Mouse (Mus musculus): ENCODE measurements around the gene Gm11127. TPM values are rescaled to one million over a fixed set of nuclear protein-coding genes. Genes with fewer than 3 reads are reported as not detected.
"Not testable (repeated sequence)": the region's sequence is repeated elsewhere in the genome, so short reads cannot be mapped to it uniquely, and the experiment has no call there.

The Gm11127 gene
- polyA plus RNA-seq, 1 experiment from 2014 or later, result not detected

- not testable (repeated sequence) for H3K9ac ChIP-seq (replicated peaks; ENCODE audit: low read depth, low read length); H3K4me2 ChIP-seq (replicated peaks; ENCODE audit: low read depth, low read length); H3K27ac ChIP-seq (ENCODE audit: low read length); H3K4me1 ChIP-seq (ENCODE audit: control insufficient read depth, insufficient read depth, low read length); H3K9me3 ChIP-seq (ENCODE audit: control insufficient read depth, low read depth, low read length); H3K36me3 ChIP-seq (ENCODE audit: control insufficient read depth, insufficient read depth, low read length); ATAC-seq (ENCODE audit: insufficient number of reproducible peaks, insufficient read depth, low FRiP score, low read depth); H3K4me3 ChIP-seq (ENCODE audit: low read depth, low read length); H3K27me3 ChIP-seq (ENCODE audit: control insufficient read depth, insufficient read depth, low read length)
- WGBS, result 82% methylated on average over 13 of the region's 13 CpGs
Observed at GRCm38 (mm10) chr17:36036126-36036525, 22.0 kb downstream of the Gm11127 start.

- not testable (repeated sequence) for H3K9ac ChIP-seq (replicated peaks; ENCODE audit: low read depth, low read length); ATAC-seq (ENCODE audit: insufficient number of reproducible peaks, insufficient read depth, low FRiP score, low read depth); H3K4me3 ChIP-seq (ENCODE audit: low read depth, low read length)
Observed at GRCm38 (mm10) chr17:36035010-36035638, 23.0 kb downstream of the Gm11127 start.

GRCm38 (mm10) chr17:36034524-36034923, 23.6 kb downstream of the Gm11127 start:
- not testable (repeated sequence) for H3K4me3 ChIP-seq (ENCODE audit: low read depth, low read length); H3K4me2 ChIP-seq (replicated peaks; ENCODE audit: low read depth, low read length); ATAC-seq (ENCODE audit: insufficient number of reproducible peaks, insufficient read depth, low FRiP score, low read depth); H3K36me3 ChIP-seq (ENCODE audit: control insufficient read depth, insufficient read depth, low read length); H3K9me3 ChIP-seq (ENCODE audit: control insufficient read depth, low read depth, low read length); H3K9ac ChIP-seq (replicated peaks; ENCODE audit: low read depth, low read length); H3K27me3 ChIP-seq (ENCODE audit: control insufficient read depth, insufficient read depth, low read length); H3K4me1 ChIP-seq (ENCODE audit: control insufficient read depth, insufficient read depth, low read length); H3K27ac ChIP-seq (ENCODE audit: low read length)
- 40% methylated on average over 3 of the region's 3 CpGs for WGBS

More at GRCm38 (mm10) chr17:36035010-36035638, 23.0 kb downstream of the Gm11127 start:
- not testable (repeated sequence) for H3K4me2 ChIP-seq (replicated peaks; ENCODE audit: low read depth, low read length); H3K9me3 ChIP-seq (ENCODE audit: control insufficient read depth, low read depth, low read length); H3K36me3 ChIP-seq (ENCODE audit: control insufficient read depth, insufficient read depth, low read length); H3K27me3 ChIP-seq (ENCODE audit: control insufficient read depth, insufficient read depth, low read length); H3K4me1 ChIP-seq (ENCODE audit: control insufficient read depth, insufficient read depth, low read length); H3K27ac ChIP-seq (ENCODE audit: low read length)
- WGBS, result 25% methylated on average over 3 of the region's 3 CpGs

- not testable (repeated sequence) for H3K4me1 ChIP-seq (ENCODE audit: control insufficient read depth, insufficient read depth, low read length); H3K27ac ChIP-seq (ENCODE audit: low read length); ATAC-seq (ENCODE audit: insufficient number of reproducible peaks, insufficient read depth, low FRiP score, low read depth); H3K27me3 ChIP-seq (ENCODE audit: control insufficient read depth, insufficient read depth, low read length); H3K36me3 ChIP-seq (ENCODE audit: control insufficient read depth, insufficient read depth, low read length); H3K9me3 ChIP-seq (ENCODE audit: control insufficient read depth, low read depth, low read length); H3K9ac ChIP-seq (replicated peaks; ENCODE audit: low read depth, low read length)
- H3K4me3 ChIP-seq (ENCODE audit: low read depth, low read length), result peak within 1 kb of the TSS; percentile 37
- H3K4me2 ChIP-seq (replicated peaks; ENCODE audit: low read depth, low read length), result peak within 1 kb of the TSS; percentile 70
- under 1% methylated on average over 25 of the region's 25 CpGs for WGBS
Observed at GRCm38 (mm10) chr17:36032351-36032875, 25.8 kb downstream of the Gm11127 start, which contains the start of gene H2-T23. Gene H2-T23 (minus strand): TSS chr17:36032855.

- H3K36me3 ChIP-seq (ENCODE audit: control insufficient read depth, insufficient read depth, low read length); H3K9me3 ChIP-seq (ENCODE audit: control insufficient read depth, low read depth, low read length); H3K4me1 ChIP-seq (ENCODE audit: control insufficient read depth, insufficient read depth, low read length); H3K27ac ChIP-seq (ENCODE audit: low read length); H3K27me3 ChIP-seq (ENCODE audit: control insufficient read depth, insufficient read depth, low read length); H3K9ac ChIP-seq (replicated peaks; ENCODE audit: low read depth, low read length): not testable (repeated sequence)
- peak overlapping the region; percentile 37 for H3K4me3 ChIP-seq (ENCODE audit: low read depth, low read length)
- peak; percentile 57; the same call in 1 of the 2 replicates for ATAC-seq (ENCODE audit: insufficient number of reproducible peaks, insufficient read depth, low FRiP score, low read depth)
- WGBS, result 1% methylated on average over 35 of the region's 40 CpGs
- H3K4me2 ChIP-seq (replicated peaks; ENCODE audit: low read depth, low read length), result peak overlapping the region; percentile 70
Observed at GRCm38 (mm10) chr17:36031583-36032331, 26.4 kb downstream of the Gm11127 start.

- Histone ChIP-seq H3K4me3 (ENCODE audit: low read depth, low read length) (peak overlapping the region; percentile 37; the same call in 1 of the 2 replicates), H3K4me2 (replicated peaks; ENCODE audit: low read depth, low read length) (peak overlapping the region; percentile 70)
- 50% methylated on average over 8 of the region's 8 CpGs for WGBS
- not testable (repeated sequence) for H3K27me3 ChIP-seq (ENCODE audit: control insufficient read depth, insufficient read depth, low read length); H3K36me3 ChIP-seq (ENCODE audit: control insufficient read depth, insufficient read depth, low read length); H3K9me3 ChIP-seq (ENCODE audit: control insufficient read depth, low read depth, low read length); ATAC-seq (ENCODE audit: insufficient number of reproducible peaks, insufficient read depth, low FRiP score, low read depth); H3K4me1 ChIP-seq (ENCODE audit: control insufficient read depth, insufficient read depth, low read length); H3K27ac ChIP-seq (ENCODE audit: low read length); H3K9ac ChIP-seq (replicated peaks; ENCODE audit: low read depth, low read length)
Observed at GRCm38 (mm10) chr17:36030703-36031582, 27.2 kb downstream of the Gm11127 start.

- not testable (repeated sequence) for H3K27ac ChIP-seq (ENCODE audit: low read length); H3K4me2 ChIP-seq (replicated peaks; ENCODE audit: low read depth, low read length); H3K4me3 ChIP-seq (ENCODE audit: low read depth, low read length); H3K4me1 ChIP-seq (ENCODE audit: control insufficient read depth, insufficient read depth, low read length); H3K9ac ChIP-seq (replicated peaks; ENCODE audit: low read depth, low read length); H3K9me3 ChIP-seq (ENCODE audit: control insufficient read depth, low read depth, low read length); H3K36me3 ChIP-seq (ENCODE audit: control insufficient read depth, insufficient read depth, low read length); ATAC-seq (ENCODE audit: insufficient number of reproducible peaks, insufficient read depth, low FRiP score, low read depth); H3K27me3 ChIP-seq (ENCODE audit: control insufficient read depth, insufficient read depth, low read length)
- WGBS, result 60% methylated on average over 2 of the region's 4 CpGs
Observed at GRCm38 (mm10) chr17:36030046-36030702, 28.0 kb downstream of the Gm11127 start.
